Mouse (Mus musculus) brain, adult 10 weeks (tissue): ENCODE results near the gene Nlrp4a. TPM values are rescaled to one million over a fixed set of nuclear protein-coding genes. Genes with fewer than 3 reads are reported as not detected.

ENCODE experiments used
- polyA plus RNA-seq: library from polyadenylated mRNA; stranded (reverse); fragments of 350-450 nt; fragmentation: Illumina TruSeq; extraction: RNeasy Lipid Tissue Mini Kit (QIAGEN cat#74804); gene quantifications from one replicate; pipeline ENCODE4 v1.2.3, GENCODE M21; 2015; ENCODE audit warnings: low read depth, low replicate concordance

The Nlrp4a gene
- not detected for polyA plus RNA-seq

DNA sequence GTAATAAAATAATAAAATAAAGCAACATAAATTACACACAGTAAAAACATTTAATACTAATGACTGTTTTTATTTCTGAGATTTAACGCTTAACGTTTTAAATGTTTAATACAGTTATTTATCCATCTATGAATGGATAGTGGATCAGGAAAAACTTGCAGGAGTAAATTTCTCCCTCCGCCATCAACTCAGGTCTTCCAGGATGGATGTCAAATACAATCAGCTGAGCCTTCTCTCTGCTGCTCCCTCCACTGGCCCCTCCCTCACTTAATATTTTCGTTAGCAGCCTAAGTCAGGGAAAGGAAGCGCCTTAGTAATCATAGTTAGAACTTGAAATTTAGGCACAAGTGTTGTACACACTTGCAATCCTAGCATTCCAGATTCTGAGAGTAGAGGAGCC lies at the start of gene Nlrp4a:
Gene Nlrp4a (plus strand): TSS at position 301 of the 400 bp plus-strand sequence.

DNA sequence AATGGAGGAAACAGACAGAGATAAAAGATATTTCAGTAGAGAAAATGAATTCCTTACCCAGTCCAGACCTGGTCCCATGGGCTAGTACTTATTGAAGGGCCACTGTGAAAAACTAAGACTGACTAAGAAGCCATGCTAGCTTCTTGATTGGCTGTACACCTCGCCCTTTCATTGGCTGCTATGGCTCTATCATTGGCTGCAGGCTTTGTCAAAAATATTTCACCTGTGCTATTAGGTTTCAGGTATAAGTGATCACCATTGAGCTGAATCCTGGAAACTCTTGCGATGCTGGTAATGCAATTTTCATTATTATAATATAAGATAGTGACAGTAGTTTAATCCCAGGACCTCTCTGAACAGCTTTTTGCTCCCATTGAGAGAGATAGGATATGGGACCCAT lies 31.3 kb upstream of the Nlrp4a start, which contains the start of gene Nlrp9c:
Gene Nlrp9c (minus strand): TSS at position 101 of the 400 bp plus-strand sequence.

Other genes with a start within 250 kb of the Nlrp4a start
- gene Vmn1r184, start 174.8 kb upstream of the Nlrp4a start, polyA plus RNA-seq, result not detected
- not detected for gene Cyp2a4, start 127.9 kb upstream of the Nlrp4a start, polyA plus RNA-seq
- not detected for gene Nlrp9c, start 31.4 kb upstream of the Nlrp4a start, polyA plus RNA-seq
- not detected for gene Nlrp9a, start 99.9 kb downstream of the Nlrp4a start, polyA plus RNA-seq
- not detected for gene Vmn1r185, start 183.4 kb downstream of the Nlrp4a start, polyA plus RNA-seq